Mouse (Mus musculus): Measurements from ENCODE around the gene Psmd11.

Psmd11 gene

DNA sequence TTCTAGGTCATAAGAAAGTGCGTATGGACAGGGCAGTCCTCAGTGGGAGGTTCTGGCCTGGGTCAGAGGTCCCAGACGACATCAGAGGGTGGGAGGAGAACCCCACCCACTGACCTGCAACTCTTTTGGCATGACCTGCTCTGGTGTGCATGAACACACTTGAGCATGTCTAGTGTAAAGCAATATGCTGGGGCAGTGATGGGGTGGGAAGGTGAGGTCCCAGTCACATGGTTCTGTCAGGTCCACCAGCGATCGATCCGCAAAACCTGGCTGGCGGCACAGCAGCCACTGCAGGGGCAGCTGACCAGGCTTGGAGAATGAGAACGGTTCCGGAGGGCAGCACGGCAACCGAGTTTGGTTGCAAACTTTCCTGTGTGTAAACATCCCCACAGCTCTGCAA lies 53.9 kb downstream of the Psmd11 start:
- DNase-seq (ENCODE audit: low spot score), result no peak

DNA sequence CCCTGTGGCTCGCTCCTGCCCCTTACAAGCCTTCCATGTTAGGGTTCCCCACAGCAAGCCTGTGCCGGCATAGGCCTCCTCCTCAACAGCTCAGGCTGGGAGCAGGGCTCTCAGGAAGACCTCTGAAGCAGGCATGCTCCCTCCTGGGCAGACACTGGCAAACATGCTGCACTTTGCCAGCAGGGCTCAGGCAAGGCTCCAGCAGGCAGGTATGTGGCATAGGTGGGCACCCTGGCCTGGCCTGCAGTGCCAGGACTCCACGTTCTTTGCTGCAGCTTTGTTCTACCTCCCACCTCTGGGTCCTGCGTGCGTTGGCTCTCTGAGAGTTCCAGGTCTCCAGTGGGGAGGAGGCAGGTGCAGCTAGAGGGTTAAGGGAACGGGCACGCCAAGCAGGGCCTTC lies 54.5 kb downstream of the Psmd11 start:
- DNase-seq (ENCODE audit: low spot score), result no peak

DNA sequence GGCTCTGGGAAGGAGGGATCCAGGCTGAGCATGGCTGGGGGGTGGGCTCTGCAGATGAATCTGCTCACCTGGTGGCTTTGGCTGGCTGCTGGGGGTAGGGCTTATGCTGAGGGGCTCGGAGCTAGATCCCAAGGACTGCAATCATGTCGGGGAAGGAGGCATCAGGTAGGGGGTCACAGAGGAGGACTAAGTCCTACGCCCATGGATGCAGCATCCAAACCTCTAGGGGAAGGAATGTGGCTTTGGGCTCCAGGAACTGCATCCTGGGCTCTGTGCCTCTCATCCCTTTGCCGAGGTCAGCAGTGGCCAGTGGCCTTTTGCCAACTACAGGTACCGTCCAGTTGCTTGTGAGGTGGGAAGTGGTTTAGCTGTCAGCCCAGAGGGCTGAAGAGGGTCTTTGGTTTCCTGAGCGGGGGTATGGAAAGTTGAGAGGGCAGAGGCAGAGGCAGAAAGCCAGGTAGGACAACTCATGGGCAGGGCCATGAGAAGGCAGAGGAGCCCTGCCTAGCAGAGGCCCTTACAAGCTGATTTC lies 55.2 kb downstream of the Psmd11 start:
- DNase-seq (ENCODE audit: low spot score), result no peak

DNA sequence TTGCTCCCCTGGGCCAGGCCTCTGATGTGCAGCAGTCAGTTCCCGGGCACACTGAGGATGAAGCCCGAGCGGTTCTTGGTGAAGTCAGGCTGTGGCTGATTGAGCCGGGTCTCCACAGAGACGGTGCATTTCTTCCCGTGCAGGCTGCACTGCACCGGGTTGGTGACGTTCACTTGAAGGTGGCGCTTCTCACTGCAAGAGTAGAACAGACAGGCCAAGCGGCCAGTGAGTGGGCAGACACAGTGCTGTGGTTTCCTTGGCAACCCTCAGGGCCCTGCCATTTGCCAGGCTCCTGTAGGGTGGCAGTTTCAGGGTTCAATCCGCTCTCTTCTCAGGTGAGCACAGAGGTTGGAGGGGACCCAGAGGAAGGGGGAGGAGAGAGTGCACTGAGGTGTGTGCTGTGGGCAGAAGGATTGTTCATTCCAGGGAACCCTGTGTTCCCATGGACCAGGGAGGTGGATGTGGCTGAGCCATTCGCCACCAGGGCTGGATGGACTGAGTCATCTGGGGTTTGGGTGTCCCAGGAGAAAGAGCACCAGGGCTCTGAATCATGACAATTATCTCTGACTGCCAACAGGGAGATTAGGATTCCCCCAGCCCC lies 55.9 kb downstream of the Psmd11 start:
- no peak for DNase-seq (ENCODE audit: low spot score)

DNA sequence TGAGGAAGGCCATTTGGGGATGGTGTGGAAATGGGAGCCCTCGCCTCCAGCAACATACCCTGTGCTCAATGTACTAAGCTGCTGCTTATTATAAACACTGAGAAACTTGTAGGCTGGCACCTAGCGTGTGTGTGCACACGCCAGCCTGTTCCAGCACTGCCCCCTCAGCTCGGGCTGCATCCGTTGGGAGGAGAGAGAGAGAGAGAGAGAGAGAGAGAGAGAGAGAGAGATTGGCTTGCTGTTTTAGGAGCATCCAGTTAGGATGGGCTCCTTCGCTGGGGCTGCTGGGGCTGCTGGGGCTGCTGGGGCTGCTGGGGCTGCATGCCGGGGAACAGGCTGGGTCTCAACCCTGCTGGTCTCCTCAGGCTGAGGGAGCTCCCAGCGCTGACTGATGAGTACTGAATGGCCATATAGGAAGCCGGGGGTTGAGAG lies 56.7 kb downstream of the Psmd11 start:
- no peak for DNase-seq (ENCODE audit: low spot score)

DNA sequence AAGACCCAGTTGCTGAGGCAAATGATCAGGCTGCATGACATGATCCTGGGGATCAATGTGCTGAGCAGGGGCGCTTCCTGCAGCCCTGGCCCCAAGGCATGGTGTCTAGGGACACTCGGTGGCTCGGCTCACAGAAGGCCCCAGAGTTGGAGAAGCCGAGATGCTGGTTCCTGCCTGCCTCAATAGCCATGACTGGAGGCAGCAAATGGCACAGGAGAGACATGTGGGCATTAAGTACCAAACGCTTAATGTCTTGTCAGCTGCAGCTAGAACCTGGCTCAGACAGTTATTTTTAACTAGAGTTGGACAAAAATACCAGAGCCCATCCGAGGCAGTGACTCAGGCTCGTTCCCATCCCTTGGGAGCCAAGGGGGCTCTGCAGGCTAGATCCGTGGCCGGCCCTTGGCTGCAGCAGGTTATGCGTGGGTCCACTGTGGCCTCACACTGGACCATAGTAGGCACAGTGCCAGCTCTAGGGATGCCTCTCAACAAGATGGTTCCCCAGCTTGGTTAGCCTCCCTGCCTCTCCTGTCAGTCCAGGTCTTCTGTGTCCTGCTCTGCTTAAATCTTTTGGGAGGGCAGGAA lies 57.3 kb downstream of the Psmd11 start:
- DNase-seq (ENCODE audit: low spot score), result no peak

DNA sequence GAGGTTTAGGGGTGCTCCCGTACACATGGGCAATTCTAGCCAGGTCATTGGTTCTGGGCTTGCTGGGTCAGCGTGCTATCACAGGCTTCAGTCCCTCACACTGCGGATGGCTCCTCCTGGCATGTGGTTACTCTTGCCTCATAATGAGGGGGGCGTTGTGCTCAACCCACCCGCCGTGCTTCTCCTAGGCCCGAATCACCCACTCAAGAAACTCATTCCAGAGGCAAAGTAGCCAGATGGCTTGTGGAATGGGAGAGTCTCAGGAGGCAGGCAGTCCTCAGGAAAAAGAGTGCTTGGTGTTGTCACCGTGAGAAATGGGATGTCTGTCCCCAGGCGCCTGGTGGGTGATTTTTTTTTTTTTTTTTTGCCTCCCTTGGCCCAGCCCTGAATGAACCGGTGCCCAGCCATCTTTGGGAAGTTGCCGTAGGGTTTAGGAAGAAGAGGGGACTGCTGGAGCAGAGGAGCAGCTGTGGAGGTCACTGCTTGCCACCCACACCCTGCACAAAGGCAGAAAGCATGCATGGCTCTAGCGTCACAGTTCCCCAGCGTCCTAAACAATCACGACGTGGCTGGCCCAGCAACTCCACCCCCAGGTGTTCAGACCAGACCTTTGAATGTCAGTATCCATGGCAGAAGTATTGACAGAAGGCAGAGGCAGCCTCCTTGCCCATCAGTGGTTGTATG lies 59.6 kb downstream of the Psmd11 start:
- no peak for DNase-seq (ENCODE audit: low spot score)

DNA sequence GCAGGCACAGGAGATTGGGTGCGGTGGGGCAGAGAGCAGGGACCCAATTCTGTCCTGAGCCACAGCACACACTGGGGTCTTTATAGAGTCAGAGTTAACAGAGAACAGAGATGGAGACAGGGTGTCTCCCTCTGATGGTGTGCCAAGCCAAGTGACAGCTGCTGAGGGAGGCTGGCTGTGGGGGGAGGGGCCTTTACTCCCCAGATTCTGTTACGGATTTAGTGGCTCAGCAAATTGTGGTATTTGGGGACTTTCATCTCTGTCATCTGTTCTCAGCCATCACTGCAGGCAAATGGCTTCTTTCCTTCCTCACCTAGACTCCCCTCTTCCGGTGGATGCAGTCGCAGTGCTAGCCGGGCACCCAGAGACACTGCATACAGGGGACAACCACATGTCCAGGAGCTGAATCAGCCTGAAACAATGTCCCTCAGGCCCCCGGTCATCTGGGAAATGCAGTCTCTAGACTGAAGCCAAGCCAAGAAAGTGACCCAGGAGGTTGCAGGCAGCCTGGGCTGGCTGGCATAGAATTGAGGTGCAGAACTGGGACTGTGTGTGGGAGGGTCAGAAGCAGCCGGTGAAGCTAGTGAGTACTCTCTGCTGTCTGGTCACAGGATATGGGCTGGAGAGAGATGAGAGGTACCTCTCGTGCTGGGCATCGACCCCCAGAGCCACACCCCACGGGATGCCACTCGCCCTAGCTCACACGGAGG lies 60.9 kb downstream of the Psmd11 start:
- no peak for DNase-seq (ENCODE audit: low spot score)

DNA sequence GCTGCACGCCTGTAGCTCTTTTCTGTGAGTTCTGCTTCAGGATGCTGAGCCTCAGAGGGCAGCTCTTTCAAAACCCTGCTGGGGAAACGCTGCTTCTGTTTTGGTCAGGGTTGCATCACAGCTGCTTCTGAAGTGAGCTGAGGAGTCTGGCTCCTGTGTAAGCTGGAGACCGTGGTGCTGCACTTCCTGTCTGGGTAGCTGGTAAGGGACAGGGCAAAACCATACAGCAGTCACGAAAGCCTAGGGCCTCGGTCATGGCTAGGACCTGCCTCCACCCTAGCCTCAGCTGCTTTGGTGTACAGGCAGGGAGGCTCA lies 61.4 kb downstream of the Psmd11 start:
- DNase-seq (ENCODE audit: low spot score), result no peak

DNA sequence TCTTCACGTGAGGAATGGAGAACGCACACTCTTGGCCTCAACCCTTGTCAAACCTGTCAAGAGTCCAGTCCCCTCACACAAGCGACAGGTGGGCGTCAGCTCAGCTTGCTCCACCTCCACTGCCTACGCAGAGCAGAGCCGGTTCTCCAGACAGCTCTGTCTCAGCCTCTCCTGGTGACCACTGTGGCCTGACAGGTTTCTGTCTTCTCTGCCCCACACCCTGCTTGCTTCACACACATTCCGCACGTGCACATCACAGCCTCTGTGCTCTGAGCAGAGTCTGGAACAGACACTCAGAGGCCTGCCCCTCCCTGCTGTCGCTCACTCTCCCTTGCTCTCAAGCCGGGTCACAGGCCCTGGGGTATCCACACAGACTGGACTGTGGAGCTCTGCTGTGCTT lies 62.4 kb downstream of the Psmd11 start:
- no peak for DNase-seq (ENCODE audit: low spot score)

DNA sequence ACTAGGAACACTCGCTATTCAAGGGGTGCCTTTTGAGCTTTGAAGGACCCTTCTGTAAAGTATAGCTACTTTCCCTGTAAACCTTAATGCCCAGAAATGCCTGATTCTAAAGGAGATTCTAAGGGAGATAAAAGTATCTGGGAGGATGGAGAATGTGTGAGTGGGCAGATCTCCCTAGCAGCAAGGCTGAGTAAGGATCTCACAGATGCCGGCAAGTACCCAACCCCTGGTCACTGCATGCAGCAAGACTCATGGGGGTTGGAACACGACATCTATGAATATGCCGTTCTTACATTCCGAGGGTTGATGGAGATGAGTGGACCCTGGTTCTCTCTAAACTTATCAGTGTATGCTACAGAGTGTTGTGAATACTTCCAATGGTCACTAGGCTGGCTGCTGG lies 64.8 kb downstream of the Psmd11 start:
- no peak for DNase-seq (ENCODE audit: low spot score)

DNA sequence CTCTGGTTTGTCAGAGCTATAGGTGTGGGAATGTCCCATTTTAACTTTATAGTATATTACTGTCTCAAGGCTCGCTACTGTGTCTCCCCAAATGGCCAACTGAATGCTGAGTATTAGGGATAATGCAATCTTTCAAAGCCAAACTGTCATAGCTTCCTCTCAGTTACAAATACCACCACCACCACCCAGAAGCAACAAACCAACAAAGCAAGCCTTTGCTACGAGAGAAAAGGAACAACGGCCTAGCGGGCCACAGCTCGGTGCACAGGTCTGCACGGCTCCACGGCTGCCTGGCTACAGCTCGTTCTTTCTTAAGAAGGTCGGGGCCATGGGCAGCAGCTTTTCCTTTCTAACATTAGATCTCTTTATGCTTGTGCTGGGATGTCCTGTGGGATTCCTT lies 66.4 kb downstream of the Psmd11 start:
- no peak for DNase-seq (ENCODE audit: low spot score)

DNA sequence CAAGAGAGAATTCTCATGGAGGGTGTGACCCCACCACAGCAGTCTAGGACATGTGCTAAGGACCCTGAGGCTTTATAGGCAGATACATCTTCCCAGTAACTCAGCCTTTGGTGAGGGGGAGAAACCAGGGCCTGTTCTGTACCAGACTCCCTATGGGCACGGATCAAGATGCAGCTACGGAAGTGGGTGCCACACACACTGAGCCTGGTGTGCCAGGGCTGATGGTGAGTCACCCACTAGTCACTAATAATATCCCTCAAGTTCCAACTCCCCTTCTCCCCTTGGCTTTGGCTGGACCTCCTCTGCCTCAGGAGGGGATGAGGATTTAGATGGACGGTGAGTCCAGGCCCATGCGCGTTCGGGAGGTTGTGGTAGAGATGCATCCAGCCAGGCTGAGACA lies 67.6 kb downstream of the Psmd11 start:
- no peak for DNase-seq (ENCODE audit: low spot score)

DNA sequence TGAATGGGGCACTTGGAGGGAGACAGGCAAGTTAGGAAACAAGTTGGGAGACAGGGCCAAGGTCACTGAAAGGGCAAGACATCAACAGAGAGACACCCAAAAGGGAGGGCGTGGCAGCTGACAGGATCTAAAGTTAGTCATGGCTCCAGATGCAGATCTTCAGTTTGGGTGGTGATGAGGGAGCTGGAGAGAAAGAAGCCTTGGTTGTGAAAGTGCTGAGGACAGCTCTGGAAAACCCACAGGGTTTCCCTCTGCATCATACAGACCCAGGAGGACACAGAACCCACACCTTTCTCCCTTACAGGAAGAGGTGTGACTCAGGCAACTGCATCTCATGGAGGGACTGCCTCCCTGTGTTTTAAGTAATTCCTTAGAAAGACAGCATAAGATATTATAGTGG lies 68.2 kb downstream of the Psmd11 start:
- DNase-seq (ENCODE audit: low spot score), result no peak

DNA sequence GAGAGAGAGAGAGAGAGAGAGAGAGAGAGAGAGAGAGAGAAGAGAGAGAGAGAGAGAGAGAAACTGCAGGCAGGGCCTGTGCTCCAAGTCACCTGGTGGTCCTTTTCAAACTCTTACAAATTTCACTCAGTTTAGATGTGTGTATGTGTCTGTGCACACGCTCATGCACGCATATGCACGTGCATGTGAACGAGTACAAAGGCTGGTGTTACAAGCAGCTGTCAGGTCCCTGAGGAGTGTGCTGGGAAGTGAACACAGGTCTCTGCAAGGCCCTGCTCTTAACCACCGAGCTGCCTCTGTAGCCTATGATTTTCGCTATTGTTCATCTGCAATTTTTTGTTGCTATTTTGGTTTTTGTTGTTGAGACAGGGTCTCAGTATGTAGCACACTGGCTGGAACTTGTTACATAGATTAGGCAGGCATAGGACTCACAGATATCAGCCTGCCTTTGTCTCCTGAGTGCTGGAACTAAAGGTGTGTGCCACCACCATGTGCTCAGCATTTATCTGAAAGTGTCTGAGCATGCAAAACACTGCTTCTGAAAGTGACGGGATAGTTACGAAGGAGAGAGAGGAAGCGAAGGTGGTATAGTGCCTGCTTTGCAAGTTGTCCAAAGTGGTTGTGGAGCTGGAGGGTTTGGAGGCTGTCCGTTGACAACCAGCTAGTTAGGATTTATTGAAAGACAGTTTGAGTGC lies 69.0 kb downstream of the Psmd11 start:
- no peak for DNase-seq (ENCODE audit: low spot score)

DNA sequence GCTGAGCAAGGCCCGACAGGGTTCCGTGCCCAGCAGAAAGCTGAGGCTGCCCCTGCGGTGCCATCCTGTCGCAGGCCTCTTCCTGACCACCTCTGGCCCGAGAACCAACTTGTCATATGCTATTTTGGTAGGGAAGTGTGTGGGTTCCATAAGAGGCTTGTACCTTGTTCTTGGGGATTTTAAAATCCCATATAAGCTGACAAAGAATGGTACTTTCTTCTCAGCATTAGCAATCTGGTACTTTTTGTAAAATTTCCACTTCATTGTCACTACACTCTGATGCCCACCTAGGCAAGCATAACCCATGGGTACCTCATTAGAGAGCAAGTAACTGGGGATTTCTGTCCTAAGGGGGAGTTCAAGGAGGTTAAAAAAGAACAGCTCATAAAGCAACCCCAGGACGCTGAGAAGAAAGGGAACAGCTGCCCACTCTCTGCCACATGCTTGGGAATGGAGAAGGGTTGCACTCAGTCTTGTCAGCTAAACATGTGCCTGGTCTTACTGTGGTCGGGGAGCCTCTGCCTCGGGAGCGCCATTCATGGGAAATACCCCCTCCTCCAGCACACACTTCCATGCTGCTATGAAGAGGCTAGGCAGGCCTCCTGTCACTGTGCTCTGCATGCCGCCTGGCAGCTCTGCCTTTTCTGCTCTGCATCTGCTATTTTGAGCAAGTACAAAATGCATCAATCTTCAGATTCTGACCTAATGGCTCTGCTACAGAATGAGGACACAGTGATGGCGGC lies 70.1 kb downstream of the Psmd11 start:
- no peak for DNase-seq (ENCODE audit: low spot score)

DNA sequence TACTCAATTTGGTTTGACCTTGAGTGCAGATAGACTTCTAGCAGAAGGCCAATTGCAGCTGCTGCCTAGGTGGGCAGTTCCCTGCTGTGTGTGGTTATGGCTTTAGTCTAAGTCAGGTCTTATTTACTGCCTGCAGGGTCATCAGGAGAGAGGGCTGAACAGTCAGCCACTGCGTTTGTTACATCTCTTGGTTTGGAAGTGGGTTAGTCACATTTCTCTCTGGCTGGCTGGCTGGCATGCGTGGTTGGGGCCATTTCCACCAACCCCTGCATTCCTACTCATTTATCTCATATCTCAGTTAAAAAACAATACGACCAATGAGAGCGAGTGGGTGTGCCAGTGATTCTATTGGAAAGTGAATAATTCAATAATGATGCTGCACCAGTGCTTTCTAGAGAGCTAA lies 71.1 kb downstream of the Psmd11 start:
- DNase-seq (ENCODE audit: low spot score), result no peak

DNA sequence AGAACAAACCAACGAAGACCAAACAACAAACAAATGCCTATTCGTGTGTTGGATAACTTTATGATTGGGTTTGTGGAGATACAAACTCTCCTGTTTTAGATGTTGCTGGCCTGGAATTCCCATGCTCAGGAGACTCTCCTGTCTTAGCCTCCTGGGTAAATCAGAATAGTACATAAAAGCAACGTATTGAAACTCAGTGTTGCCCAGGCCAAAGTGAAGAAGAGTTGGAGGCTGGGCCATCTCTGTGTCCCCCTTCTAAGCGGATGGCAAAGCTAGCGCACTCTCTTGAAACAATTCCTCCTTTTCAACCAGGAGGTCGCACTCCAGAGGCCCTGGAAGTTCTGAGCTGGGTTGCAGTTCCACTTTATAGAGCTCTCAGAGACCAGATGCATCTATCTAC lies 74.9 kb downstream of the Psmd11 start:
- no peak for DNase-seq (ENCODE audit: low spot score)

DNA sequence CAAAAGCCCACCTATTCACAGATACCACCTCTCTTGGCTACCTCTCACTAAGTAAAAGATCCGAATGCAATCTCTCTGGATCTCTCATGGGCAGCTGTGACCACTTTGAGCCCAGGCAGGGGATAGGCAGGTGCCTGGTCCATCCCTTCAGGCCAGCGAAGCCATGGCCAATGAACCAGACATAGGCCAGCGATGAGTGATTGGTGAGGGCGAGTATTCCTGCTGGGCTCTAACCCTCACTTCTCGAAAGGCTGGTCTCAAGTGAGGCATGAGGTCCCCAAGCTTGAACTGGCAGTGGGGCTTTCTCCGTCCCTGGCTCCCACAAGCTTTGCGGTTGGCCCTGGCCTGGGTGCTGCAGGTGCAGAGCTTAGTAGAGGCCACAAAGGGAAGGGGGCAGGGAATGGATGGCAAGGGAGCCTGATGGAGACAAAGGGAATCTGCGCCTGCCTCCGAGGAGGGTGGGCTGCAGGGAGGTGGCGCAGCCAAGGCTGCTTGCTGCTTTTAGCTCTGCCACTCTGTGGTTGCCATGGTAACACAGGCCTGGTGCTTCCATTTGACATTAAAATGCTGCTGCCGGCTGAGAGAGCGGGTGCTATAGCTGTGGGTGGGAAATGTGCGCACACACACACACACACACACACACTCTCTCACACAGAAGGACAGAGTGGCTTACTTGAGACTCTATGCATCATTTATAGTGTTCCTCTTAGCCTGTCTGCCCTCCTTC lies 75.5 kb downstream of the Psmd11 start:
- no peak for DNase-seq (ENCODE audit: low spot score)

DNA sequence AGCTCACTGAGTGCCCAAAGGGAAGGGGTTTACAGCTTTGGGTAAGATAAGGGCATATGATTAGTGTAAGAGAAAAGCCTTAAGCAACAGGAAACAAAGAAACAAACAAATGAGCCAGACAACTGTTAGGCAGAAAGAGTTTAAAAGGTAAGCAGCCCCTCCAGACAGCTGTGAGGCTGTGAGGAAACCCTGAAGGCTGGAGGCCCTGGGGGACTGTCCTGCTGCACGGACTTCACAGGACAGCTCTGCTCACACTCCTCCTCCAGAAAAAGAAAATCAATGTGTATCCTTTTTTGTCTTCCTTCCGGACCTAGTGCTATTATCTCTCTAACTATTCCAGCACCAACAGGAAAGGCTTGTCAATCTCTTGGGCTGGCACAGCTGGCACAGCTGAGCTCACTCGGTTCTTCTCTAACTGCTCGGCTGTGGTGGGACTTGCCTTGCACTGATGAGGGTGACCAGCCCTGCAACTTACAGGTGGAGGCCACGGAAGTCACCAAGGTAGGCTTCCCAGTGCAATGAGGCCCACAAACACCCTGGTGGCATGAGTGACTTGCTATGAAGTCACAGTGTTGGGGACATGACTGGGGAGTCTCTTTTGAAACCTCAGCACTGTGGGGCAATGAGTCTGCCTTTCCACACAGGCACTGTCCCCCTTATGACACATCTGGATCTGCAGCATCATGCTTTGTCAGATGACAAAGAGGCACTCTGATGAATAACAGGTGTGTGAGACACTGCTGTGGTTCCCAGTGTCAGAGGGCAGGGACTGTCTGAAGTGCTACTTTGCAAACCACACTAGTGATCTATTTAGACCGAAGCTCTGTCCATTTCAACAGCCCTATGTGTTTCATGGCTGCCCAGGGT lies 76.3 kb downstream of the Psmd11 start:
- DNase-seq (ENCODE audit: low spot score), result no peak

Measured in ovary, postnatal 10 days (tissue).